Mouse (Mus musculus): ENCODE results near the gene Egfr. TPM values are rescaled to one million over a fixed set of nuclear protein-coding genes. Genes with fewer than 3 reads are reported as not detected.

The Egfr gene
- polyA plus RNA-seq, 1 experiment = 47.8 TPM

DNA sequence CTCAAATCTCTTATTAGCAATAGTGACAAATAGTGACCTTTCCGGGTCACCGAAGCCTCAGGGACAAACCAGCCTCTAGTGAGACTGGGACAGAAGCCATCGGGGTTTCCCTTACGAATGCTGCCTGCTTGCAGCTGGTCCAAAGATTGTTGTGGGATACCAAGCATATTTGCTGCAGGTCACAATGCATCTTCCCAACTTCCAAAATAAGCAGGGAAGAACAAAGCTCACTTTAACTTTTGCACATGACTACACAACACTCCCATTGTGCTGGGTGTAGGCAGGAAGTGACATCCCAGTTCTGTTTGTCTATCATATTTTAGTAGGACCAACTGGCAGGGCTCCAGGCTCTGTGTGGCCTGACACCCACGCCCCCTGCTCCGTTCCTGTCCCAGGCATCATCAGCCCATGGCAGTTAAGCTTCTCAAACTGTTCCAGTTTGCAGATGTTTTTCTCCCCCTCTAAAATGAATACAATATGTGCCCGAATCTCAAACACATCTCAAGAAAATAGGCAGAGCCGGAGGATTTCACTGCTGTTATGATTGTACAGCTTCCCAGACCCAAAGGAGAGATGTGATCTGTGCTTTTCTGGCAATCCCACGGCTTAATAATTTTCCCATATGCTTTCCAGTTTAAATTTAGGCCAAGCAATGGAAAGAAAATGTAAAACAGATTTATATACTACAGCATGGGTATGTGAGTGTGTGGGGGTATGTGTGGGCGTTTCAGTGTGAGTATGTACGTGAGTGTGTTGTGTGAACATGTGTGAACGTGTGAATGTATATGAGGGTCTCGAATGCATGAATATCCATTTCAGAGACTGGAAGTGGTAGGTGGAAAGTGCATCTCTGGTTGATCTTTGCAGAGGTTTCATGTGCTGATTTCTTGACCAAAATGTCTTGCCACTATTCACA is 143.7 kb downstream of the Egfr start:
- no peak for DNase-seq (ENCODE audit: low read depth)

DNA sequence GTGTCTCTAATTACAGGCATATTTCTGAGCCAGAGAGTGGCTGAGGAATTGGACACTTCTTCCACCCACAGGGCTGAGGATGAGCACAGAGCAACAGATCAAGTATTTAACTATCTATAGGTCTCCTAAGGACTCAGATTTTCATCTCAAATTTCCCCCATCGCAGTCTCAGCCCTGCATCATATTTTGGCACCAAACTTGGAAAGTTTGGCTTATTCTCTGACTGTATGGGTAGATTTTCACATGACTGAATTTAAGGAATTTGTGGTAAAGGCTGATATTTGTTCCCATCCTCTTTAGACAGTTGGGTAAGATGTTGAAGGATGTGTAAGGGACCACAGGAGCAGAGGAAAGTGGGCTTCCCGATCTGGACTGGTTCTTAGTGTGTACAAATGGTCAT is 145.7 kb downstream of the Egfr start:
- no peak for DNase-seq (ENCODE audit: low read depth)

- no peak for DNase-seq (ENCODE audit: low read depth)
Observed at GRCm38 (mm10) chr11:16900182-16900581, 148.2 kb downstream of the Egfr start.

DNA sequence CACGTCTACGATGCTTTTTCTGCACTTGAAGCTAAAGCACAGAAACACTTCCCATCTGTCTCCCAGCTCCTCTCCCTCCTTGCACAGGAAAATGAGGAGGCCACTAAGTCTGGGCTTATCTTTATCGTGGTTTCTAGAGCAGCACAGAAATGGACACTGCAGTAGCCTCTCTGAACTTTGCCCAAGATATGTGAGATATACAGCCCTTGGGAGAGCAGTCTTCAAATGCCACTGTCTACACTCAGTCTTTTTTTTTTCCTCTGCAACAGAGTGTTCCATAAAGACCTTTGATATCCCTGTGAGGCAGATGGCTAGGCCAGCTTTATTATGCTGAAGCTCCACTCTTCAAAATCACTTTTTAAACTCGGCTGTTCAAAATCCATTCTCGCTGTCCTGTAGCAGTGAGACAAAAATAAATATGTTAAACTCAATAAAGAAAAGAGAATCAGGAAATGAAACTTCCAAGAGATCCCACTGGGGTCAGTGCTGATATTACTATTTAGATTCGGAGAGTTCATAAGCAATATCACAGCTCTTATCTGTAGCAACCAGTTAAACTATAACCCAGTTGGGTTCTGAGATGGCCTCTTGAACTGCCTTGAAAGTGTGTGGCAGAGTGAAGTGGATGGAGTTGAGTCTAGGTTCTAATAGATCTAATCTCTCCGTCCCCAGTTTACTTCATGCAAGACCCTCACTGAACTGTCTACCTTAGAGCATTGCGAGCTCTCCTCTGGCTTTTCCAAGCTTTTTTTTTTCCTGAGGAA is 148.8 kb downstream of the Egfr start:
- DNase-seq (ENCODE audit: low read depth) = no peak

DNA sequence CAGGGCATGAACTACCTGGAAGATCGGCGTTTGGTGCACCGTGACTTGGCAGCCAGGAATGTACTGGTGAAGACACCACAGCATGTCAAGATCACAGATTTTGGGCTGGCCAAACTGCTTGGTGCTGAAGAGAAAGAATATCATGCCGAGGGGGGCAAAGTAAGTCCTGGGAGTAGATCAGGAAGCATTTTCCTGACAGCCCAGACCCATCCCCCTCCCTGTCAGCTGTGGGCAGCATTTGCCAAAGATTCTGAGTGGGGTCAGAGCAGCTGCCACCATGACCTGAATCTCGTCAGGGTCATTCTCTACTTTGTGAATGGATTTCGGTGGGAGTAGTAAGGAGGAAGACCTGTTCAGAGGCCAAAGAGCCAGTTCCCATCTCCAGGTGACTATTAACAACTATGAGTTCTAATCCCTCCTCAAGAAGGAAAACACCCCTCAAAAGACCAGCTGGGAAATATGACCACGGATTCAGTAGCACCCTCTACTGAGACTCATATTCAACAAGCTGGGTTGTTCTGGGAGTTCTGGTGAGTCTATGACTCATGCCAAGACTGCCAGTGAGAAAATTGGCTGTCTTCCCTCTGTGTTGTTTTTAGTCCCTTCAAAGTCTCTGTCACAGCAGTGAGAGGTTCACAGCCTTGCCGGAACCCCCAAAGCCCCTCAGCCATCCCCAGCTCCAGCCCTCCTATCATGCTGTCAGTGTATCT is 152.5 kb downstream of the Egfr start:
- DNase-seq (ENCODE audit: low read depth) = no peak

DNA sequence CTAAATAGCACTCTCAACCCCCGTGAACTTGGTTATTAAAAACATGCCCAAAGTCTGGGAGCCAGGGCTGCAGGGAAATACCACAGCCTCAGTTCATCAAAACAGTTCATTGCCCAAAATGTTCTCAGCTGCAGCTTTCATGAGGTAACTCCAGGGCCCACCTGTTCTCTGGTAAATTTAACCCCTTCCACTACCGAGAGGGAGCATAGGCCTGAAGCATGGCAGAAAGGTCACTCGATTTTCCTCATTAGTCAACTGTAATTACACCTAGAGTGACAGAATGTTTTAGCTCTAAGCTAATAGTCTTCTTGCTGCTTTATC is 153.0 kb downstream of the Egfr start:
- DNase-seq (ENCODE audit: low read depth) = no peak

- no peak for DNase-seq (ENCODE audit: low read depth)
Observed at GRCm38 (mm10) chr11:16906530-16906929, 154.5 kb downstream of the Egfr start.

DNA sequence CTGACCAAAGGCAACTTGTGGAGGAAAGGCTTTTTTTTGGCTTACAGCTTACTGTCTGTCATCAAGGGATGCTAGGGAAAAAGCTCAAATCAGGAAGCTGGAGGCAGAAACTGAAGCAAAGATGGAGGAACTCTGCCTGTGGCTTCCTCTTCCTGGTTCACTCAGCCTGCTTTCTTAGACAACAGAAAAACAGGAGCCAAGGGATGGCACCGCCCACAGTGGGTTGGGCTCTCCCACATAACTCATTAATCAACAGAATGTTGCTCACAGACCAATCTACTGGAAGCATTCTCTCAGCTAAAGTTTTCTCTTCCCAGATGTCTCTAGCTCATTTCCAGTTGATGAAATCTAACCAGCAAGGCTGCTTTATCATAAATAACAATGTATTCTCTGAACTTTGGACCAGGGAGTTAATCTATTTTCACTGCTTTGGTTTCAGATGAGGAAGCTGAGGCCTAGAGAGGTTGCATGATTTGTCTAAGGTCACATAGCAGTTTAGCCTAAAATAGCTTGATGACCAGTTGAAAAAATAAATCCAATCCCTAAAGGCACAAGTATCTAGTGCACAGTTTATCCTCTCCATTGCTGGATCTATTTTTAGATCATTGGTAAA is 155.6 kb downstream of the Egfr start:
- no peak for DNase-seq (ENCODE audit: low read depth)

GRCm38 (mm10) chr11:16914756-16915155 is 162.8 kb downstream of the Egfr start:
- no peak for DNase-seq (ENCODE audit: low read depth)

DNA sequence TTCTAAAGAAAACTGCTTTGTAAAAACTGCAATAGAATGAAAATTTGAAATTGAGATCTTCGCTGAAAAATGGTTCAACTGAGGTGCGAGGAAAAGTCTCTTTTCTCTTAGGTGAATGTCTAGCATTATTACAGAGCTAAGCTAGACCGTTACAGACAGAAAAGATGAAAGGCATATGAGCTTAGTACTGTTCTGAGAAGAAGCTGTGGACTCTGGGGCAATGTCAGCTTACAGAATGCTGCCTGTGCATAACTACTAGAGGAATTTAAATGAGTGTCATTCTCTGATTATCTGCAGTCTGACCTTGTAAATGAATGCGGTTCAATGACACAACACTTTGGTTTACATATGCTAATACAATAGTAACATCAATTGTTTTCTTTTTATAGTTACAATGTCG is 163.8 kb downstream of the Egfr start:
- DNase-seq (ENCODE audit: low read depth) = no peak

GRCm38 (mm10) chr11:16917512-16917911 is 165.5 kb downstream of the Egfr start:
- DNase-seq (ENCODE audit: low read depth) = no peak

GRCm38 (mm10) chr11:16932159-16932558 is 180.2 kb downstream of the Egfr start:
- DNase-seq (ENCODE audit: low read depth) = no peak

GRCm38 (mm10) chr11:16935577-16936236 is 183.7 kb downstream of the Egfr start:
- DNase-seq (ENCODE audit: low read depth) = peak; percentile 91

DNA sequence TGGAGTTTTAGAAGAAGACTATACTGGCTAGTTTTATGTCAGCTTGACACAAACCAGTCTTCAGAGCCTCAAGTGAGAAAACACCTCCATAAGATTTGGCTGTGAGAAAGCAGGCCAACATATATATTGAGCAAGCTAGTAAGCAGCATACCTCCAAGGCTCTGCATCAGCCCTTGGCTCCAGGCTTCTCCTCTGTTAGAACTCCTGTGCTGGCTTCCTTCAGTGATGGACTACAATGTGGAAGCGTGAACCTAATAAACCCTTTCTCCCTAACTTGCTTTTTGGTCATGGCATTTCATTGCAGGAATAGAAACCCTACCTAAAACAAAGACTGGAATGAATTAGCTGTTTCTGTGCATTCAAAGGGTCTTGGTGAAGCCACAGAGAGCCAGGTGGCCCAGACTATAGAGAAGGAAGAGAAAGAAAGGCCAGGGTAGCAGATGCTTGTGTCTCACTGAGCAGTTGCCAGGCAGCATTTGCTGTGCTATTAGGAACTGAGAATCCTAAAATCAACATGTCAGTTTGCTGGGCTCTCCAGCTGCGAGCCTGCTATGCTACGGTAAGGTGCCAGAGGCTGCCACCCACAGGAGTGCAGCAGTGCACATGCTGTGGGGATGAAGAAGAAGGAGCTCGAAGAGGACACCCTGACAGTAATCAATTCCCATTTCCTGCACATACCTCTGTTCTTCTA is 189.2 kb downstream of the Egfr start:
- DNase-seq (ENCODE audit: low read depth) = no peak

GRCm38 (mm10) chr11:16941973-16942452 is 190.0 kb downstream of the Egfr start:
- no peak for DNase-seq (ENCODE audit: low read depth)

GRCm38 (mm10) chr11:16943016-16943415 is 191.0 kb downstream of the Egfr start:
- no peak for DNase-seq (ENCODE audit: low read depth)

DNA sequence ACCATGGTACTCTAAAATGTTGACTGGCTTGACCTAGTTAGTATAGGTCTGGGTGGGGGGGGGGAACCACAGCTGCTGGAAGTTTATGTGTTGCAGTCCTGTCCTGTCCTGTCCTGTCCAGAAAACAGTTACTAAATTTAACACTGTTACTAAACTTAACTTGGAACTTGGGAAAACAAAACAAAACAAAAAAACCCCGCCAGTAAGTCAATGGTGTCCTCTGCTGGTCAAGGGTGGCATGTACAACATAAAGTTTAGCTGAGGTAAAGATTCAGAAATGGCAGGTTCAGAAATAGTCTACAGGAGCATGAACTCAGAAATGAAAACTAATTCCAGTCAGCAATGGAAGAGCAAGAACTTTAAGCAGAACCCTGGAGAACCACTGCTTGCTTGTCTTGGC is 196.8 kb downstream of the Egfr start:
- no peak for DNase-seq (ENCODE audit: low read depth)

DNA sequence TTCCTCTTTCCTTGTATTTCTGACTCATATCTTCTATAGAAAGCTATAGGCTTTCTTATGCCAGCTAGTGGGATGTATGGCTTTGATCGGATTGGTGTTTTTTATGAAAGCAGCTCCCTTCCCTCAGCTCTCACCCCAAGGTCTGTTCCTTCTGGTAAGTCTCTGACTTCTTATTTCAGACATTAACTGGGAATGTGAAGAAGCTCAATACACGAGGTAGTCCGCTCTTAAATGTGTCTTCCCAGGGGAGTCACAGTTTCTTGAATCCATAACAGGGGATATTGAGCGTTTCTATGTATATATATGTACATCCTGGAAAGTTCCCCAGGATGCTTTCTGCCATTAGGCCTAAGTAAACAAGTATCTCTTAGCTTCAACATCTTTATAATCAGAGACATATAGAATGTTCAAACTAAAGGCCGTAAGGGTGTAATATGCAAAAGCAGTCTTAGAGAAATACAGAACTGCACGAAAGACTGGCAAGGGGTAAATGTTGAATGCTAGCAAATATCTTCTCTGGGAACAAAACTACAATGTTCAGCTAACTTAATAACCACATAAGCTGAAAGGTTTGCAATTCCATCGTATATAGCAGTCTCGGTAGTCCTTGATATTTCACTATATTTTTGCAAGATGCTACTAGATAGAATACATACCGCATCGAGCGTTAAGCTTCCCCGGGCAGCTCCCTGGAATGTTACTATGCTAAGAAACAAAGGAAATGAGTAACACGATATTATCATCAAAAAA is 198.4 kb downstream of the Egfr start:
- no peak for DNase-seq (ENCODE audit: low read depth)

- DNase-seq (ENCODE audit: low read depth) = peak; percentile 93
Observed at GRCm38 (mm10) chr11:16950976-16951760, 199.2 kb downstream of the Egfr start, which contains the start of gene Fbxo48. TSS of gene Fbxo48 (plus strand) at chr11:16951375.

Data from gonadal fat pad, adult 2 months (tissue).